Mouse (Mus musculus) left cerebral cortex, adult 2 months (tissue): Measurements from ENCODE around the gene Lats2. TPM values are rescaled to one million over a fixed set of nuclear protein-coding genes. Genes with fewer than 3 reads are reported as not detected.
A peak's percentile ranks its signal among the peaks of the same experiment; 100 is the strongest.
"Not testable (repeated sequence)": the region's sequence is repeated elsewhere in the genome, so short reads cannot be mapped to it uniquely, and the experiment has no call there.

Experiments used
- DNase-seq, 2 experiments: peaks; one replicate each; pipeline ENCODE4 v3.0.0; 2021 to 2022; ENCODE audit warnings: low spot score in 2 of 2, mixed read lengths in 1 of 2; ENCODE audit errors: extremely low spot score in 1 of 2
- H3K27ac ChIP-seq: fragments of 200-600 bp; 2 replicates; pipeline ENCODE4 v1.8.1; 2022
- H3K4me3 ChIP-seq: fragments of 200-600 bp; 2 replicates; pipeline ENCODE4 v1.8.1; 2022
- CTCF ChIP-seq: fragments of 200-600 bp; IDR thresholded peaks from 2 replicates; pipeline ENCODE4 v1.8.1; 2022; ENCODE audit warnings: antibody characterized with exemption, mild to moderate bottlenecking, moderate library complexity
- intact Hi-C: fragments of 180-260 bp; cut with DNase I; formaldehyde crosslinking; loops from one replicate; pipeline ENCODE4 v1.15.1; 2025
- total RNA-seq, 2 experiments: library from RNA; stranded (reverse); gene quantifications; 2 replicates each; pipeline ENCODE4 v1.2.3; 2021

The Lats2 gene
- total RNA-seq, 2 experiments from 2014 or later, result 17.0 to 22.2 TPM

- no peak overlapping the region for H3K27ac ChIP-seq
- no peak overlapping the region for H3K4me3 ChIP-seq
- DNase-seq, result no peak
- intact Hi-C loops, result no loop called here
- no peak for TF ChIP-seq CTCF
Observed at GRCm38 (mm10) chr14:57760447-57761412, 2.5 kb upstream of the Lats2 start.

GRCm38 (mm10) chr14:57756094-57756493 lies 2.1 kb downstream of the Lats2 start:
- intact Hi-C loops, result no loop called here
- no peak for TF ChIP-seq CTCF
- no peak overlapping the region for H3K4me3 ChIP-seq
- H3K27ac ChIP-seq, result no peak overlapping the region
- DNase-seq, result no peak

- no peak overlapping the region for H3K27ac ChIP-seq
- DNase-seq, result no peak
- no peak for TF ChIP-seq CTCF
- intact Hi-C loops, result no loop called here
- no peak overlapping the region for H3K4me3 ChIP-seq
Observed at GRCm38 (mm10) chr14:57755661-57756060, 2.5 kb downstream of the Lats2 start.

- DNase-seq, result no peak
- Histone ChIP-seq H3K27ac (no peak overlapping the region), H3K4me3 (no peak overlapping the region)
- intact Hi-C loops, result no loop called here
- no peak for TF ChIP-seq CTCF
Observed at GRCm38 (mm10) chr14:57753351-57753992, 4.7 kb downstream of the Lats2 start.

- H3K4me3 ChIP-seq, H3K27ac ChIP-seq, intact Hi-C loops, DNase-seq: not testable (repeated sequence)
Observed at GRCm38 (mm10) chr14:57751006-57751405, 7.2 kb downstream of the Lats2 start.

- H3K27ac ChIP-seq, result no peak overlapping the region
- intact Hi-C loops, result no loop called here
- H3K4me3 ChIP-seq, result no peak overlapping the region
- no peak for DNase-seq
- no peak for TF ChIP-seq CTCF
Observed at GRCm38 (mm10) chr14:57749501-57749900, 8.7 kb downstream of the Lats2 start.

GRCm38 (mm10) chr14:57746001-57746771 lies 12.0 kb downstream of the Lats2 start, which contains the start of gene Gm49361:
Gm49361 (minus strand) TSS chr14:57746103.
- Histone ChIP-seq H3K27ac (peak within 1 kb of the TSS; percentile 90), H3K4me3 (peak within 1 kb of the TSS; percentile 74)
- intact Hi-C loops, result loop anchor here (1.0 to 2.0 kb wide), 3 partner anchors 52 to 80 kb away; partner anchors contain the start of genes Mrpl57, Sap18 and Ska3
- TF ChIP-seq CTCF, result no peak; the same call in 1 of the 2 replicates
- peak; percentile 69 to 85 for DNase-seq

- Histone ChIP-seq H3K4me3 (peak overlapping the region; percentile 74), H3K27ac (peak overlapping the region; percentile 90)
- TF ChIP-seq CTCF, result no peak
- intact Hi-C loops, result loop anchor here (2.0 kb wide), 1 partner anchor 39 kb away; no protein-coding TSS in a partner anchor
- DNase-seq, result peak; percentile 23 to 32
Observed at GRCm38 (mm10) chr14:57745291-57745969, 12.8 kb downstream of the Lats2 start.

GRCm38 (mm10) chr14:57744547-57744946 lies 13.6 kb downstream of the Lats2 start:
- no peak for DNase-seq
- Histone ChIP-seq H3K27ac (no peak overlapping the region), H3K4me3 (peak overlapping the region; percentile 74)
- TF ChIP-seq CTCF, result no peak
- intact Hi-C loops, result loop anchor here (2.0 kb wide), 1 partner anchor 38 kb away; no protein-coding TSS in a partner anchor

- TF ChIP-seq CTCF, result no peak
- no peak for DNase-seq
- intact Hi-C loops, result no loop called here
- H3K27ac ChIP-seq, result no peak overlapping the region
- no peak overlapping the region for H3K4me3 ChIP-seq
Observed at GRCm38 (mm10) chr14:57740651-57741050, 17.5 kb downstream of the Lats2 start.

- intact Hi-C loops, result no loop called here
- H3K27ac ChIP-seq, result no peak overlapping the region
- no peak overlapping the region for H3K4me3 ChIP-seq
- no peak for TF ChIP-seq CTCF
- DNase-seq, result no peak
Observed at GRCm38 (mm10) chr14:57737089-57737488, 21.1 kb downstream of the Lats2 start.
